Mouse (Mus musculus): Measurements from ENCODE around the gene Kif24. TPM values are rescaled to one million over a fixed set of nuclear protein-coding genes. Genes with fewer than 3 reads are reported as not detected.
A peak's percentile ranks its signal among the peaks of the same experiment; 100 is the strongest.
"Not testable (repeated sequence)": the region's sequence is repeated elsewhere in the genome, so short reads cannot be mapped to it uniquely, and the experiment has no call there.

Kif24 gene
- polyA plus RNA-seq, 1 experiment from 2014 or later, result 1.4 TPM

- no peaks in the 10 kb centered on the region for H3K36me3 ChIP-seq (ENCODE audit: inconsistent target)
- H3K79me2 ChIP-seq (ENCODE audit: inconsistent target), result no peaks in the 10 kb centered on the region
- no peak overlapping the region for H3K27ac ChIP-seq
- H3K4me3 ChIP-seq (ENCODE audit: inconsistent target), result no peak overlapping the region
- 94% methylated on average over 5 of the region's 5 CpGs for WGBS (ENCODE audit: missing documents)
Observed at GRCm38 (mm10) chr4:41470684-41471383, 6.1 kb upstream of the Kif24 start.

- Histone ChIP-seq H3K27ac (no peak overlapping the region), H3K36me3 (ENCODE audit: inconsistent target) (no peaks in the 10 kb centered on the region), H3K4me3 (ENCODE audit: inconsistent target) (no peak overlapping the region), H3K79me2 (ENCODE audit: inconsistent target) (no peaks in the 10 kb centered on the region)
- WGBS (ENCODE audit: missing documents), result 98% methylated on average over 7 of the region's 7 CpGs
Observed at GRCm38 (mm10) chr4:41470051-41470683, 5.5 kb upstream of the Kif24 start.

DNA sequence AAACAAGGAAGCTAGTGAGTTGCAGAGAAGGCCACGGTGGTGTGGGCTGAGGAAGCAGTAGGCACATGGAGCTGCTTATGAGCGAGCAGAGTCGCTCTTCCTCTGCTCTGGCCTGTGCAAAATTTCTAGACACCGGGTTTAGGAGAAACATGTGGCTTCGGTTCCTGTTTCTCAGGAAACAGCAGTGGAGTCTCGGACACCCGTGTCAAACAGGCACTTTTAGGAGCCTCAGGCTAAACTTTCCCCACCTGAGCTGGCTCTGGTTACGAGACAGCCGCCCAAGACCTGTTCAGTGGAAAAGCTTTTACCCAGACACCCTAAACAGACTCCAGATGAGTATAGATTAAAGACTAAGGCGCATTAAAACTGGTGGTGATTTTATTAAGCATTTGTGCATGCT lies 4.5 kb upstream of the Kif24 start:
- 37% methylated on average over 10 of the region's 10 CpGs for WGBS (ENCODE audit: missing documents)
- Histone ChIP-seq H3K4me3 (ENCODE audit: inconsistent target) (no peak overlapping the region), H3K27ac (0 out of 2 replicates have a peak overlapping the region, but pooled peaks have one; percentile 25), H3K79me2 (ENCODE audit: inconsistent target) (no peaks in the 10 kb centered on the region), H3K36me3 (ENCODE audit: inconsistent target) (no peaks in the 10 kb centered on the region)

DNA sequence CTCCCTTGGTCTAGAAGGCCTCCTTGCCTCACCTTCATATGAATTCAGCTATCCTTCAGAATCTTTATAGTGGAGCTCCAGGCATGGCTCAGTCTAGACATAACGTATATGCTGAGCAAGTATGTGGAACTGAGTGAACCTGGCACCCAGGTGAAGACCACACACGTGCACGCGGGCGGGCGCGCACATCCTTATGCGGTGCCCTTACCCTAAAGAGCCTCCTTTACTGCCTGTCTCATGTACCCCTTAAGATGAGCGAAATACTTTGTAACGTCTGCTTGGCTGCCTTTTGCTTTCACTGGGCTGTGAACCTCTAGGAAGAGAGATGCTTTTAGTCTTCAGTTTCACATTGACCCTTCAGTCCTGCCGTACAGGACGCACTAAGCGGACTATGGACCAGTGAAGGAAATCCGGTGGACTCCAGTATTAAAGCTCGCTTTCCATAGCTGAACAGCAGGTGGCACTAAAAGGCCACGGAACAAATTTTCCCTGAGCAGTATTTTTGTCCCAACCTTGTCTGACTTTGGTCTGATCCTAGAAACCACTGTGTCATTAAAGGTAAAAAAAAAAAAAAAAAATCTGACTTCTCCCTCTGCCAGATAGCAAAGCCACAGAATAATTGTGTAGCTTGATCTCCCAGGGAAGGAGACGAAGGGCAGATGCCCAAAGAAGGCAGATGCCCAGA lies 3.9 kb upstream of the Kif24 start:
- Histone ChIP-seq H3K36me3 (ENCODE audit: inconsistent target) (no peaks in the 10 kb centered on the region), H3K79me2 (ENCODE audit: inconsistent target) (peaks cover 4% of the 10 kb centered on the region; the same call in 1 of the 2 replicates), H3K27ac (0 out of 2 replicates have a peak overlapping the region, but pooled peaks have one; percentile 25), H3K4me3 (ENCODE audit: inconsistent target) (no peak overlapping the region)
- 45% methylated on average over 16 of the region's 17 CpGs for WGBS (ENCODE audit: missing documents)

DNA sequence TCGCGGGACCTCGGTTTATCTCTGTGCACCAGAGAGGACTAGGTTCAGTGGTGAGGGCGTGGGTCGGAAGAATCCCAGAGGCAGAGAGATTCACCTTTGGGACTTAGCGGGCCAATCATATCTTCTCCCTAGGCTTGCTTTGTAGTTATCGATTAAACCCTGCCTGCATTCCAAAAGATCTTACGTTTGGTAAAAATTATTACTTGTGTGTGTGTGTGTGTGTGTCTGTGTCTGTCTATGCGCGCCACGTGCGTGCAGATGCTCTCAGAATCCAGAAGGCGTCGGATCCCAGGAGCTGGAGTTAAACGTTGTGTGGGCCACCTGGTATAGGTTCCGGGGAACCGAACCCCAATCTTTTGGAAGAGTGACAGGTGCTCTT lies 589 bp upstream of the Kif24 start:
- Histone ChIP-seq H3K36me3 (ENCODE audit: inconsistent target) (no peaks in the 10 kb centered on the region), H3K4me3 (ENCODE audit: inconsistent target) (peak overlapping the region; percentile 76), H3K27ac (peak overlapping the region; percentile 28; the same call in 1 of the 2 replicates), H3K79me2 (ENCODE audit: inconsistent target) (peaks cover 34% of the 10 kb centered on the region)
- WGBS (ENCODE audit: missing documents), result 18% methylated on average over 17 of the region's 17 CpGs

DNA sequence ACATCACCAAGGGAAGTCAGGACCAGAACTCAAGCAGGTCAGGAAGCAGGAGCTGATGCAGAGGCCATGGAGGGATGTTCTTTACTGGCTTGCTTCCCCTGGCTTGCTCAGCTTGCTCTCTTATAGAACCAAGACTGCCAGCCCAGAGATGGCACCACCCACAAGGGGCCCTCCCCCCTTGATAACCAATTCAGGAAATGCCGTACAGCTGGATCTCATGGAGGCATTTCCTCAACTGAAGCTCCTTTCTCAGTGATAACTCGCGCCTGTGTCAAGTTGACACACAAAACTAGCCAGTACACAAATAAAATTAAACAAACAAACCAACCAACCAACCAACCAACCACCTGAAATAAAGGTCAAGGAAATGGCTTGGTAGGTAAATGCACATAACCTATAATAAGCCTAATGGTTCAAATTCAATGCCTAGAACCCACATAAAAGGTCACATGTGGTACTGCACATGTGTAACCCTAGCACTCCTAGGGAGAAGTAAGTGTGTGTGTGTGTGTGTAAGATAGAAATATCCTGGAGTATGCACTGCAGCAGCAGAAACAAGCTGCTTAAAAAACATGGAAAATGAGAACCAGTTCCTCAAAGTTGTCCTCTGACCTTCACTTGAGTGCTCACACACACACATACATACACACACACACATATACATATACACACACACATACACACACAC lies 1.5 kb downstream of the Kif24 start:
- WGBS (ENCODE audit: missing documents), result 25% methylated on average over 3 of the region's 3 CpGs
- H3K4me3 ChIP-seq (ENCODE audit: inconsistent target), result peak overlapping the region; percentile 67; the same call in 1 of the 2 replicates
- H3K36me3 ChIP-seq (ENCODE audit: inconsistent target), result not testable (repeated sequence)
- H3K79me2 ChIP-seq (ENCODE audit: inconsistent target), result peaks cover 36% of the 10 kb centered on the region
- peak overlapping the region; percentile 69 for H3K27ac ChIP-seq

GRCm38 (mm10) chr4:41460690-41461089 lies 4.0 kb downstream of the Kif24 start:
- WGBS (ENCODE audit: missing documents), result 100% methylated on average over 1 of the region's 1 CpGs
- Histone ChIP-seq H3K4me3 (ENCODE audit: inconsistent target) (no peak overlapping the region), H3K79me2 (ENCODE audit: inconsistent target) (peaks cover 36% of the 10 kb centered on the region), H3K27ac (no peak overlapping the region), H3K36me3 (ENCODE audit: inconsistent target) (no peaks in the 10 kb centered on the region)

- Histone ChIP-seq H3K4me3 (ENCODE audit: inconsistent target) (no peak overlapping the region), H3K36me3 (ENCODE audit: inconsistent target) (no peaks in the 10 kb centered on the region), H3K79me2 (ENCODE audit: inconsistent target) (no peaks in the 10 kb centered on the region), H3K27ac (no peak overlapping the region)
- 91% methylated on average over 3 of the region's 3 CpGs for WGBS (ENCODE audit: missing documents)
Observed at GRCm38 (mm10) chr4:41447595-41447994, 17.1 kb downstream of the Kif24 start.

DNA sequence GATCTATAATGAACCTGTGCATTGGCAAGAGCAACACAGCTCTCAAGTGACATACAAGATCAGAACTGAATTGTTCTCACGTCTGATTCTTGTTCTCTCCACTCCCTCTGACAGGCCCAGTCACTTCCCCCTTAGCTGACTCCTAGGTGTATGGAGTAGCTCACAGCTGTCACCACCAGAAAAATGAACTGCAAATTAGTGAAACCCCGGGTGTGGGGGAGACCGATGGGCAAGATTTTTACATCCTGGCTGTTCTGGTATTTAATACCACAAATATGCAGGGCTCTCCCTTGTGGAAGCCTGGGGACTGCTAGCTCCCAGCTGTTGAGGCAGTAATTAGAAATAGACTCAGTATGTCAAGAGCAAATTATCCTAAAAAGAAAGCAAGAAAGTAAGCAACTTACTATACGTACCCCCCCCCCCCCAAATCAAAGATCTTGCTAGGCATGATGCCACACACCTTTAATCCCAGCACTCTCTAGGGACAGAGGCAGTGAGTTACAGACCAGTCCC lies 21.8 kb downstream of the Kif24 start:
- Histone ChIP-seq H3K4me3 (ENCODE audit: inconsistent target) (no peak overlapping the region), H3K27ac (no peak overlapping the region), H3K36me3 (ENCODE audit: inconsistent target) (no peaks in the 10 kb centered on the region), H3K79me2 (ENCODE audit: inconsistent target) (no peaks in the 10 kb centered on the region)
- WGBS (ENCODE audit: missing documents), result 47% methylated on average over 4 of the region's 4 CpGs

- WGBS (ENCODE audit: missing documents), result 97% methylated on average over 5 of the region's 5 CpGs
- Histone ChIP-seq H3K79me2 (ENCODE audit: inconsistent target) (no peaks in the 10 kb centered on the region), H3K36me3 (ENCODE audit: inconsistent target) (no peaks in the 10 kb centered on the region), H3K4me3 (ENCODE audit: inconsistent target) (no peak overlapping the region), H3K27ac (no peak overlapping the region)
Observed at GRCm38 (mm10) chr4:41438931-41439330, 25.8 kb downstream of the Kif24 start.

DNA sequence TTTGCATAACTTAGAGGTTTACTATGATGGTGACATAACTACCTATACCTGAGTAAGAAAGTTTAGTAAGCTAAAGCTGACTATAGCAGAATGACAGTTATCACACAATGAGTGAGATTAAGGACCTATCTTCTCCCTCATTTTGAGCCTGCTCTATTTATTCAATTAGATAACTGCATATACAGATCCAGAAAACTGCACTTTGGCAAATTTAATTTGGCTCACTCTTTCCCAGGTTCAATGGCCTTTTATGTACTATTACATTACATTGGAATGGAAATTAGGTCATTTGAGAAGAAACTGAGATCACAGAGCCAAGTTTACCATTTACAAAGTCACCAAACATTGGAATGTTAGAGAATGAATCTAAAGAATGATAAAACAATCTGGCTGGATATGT lies 47.7 kb downstream of the Kif24 start:
- no peaks in the 10 kb centered on the region for H3K36me3 ChIP-seq (ENCODE audit: inconsistent target)
- no peak overlapping the region for H3K4me3 ChIP-seq (ENCODE audit: inconsistent target)
- no peaks in the 10 kb centered on the region for H3K79me2 ChIP-seq (ENCODE audit: inconsistent target)
- H3K27ac ChIP-seq, result no peak overlapping the region

DNA sequence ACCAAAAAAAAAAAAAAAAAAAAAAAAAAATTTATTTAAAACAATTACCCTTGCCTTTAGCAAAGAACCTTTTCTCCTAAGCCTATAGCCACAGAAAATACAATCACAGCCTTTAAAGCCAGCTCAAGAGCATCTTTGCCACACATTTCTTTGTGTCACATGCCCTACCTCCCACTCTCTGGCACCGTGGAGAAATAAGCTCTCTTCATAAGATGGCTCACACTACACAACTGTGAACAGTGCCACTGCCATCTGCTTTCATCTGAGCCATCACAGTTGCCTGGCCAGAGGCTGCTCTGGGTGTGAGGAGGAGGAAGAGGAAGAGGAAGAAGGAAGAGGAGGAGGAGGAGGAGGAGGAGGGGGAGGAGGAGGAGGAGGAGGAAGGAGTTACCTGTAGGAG lies 55.3 kb downstream of the Kif24 start:
- Histone ChIP-seq H3K36me3 (ENCODE audit: inconsistent target) (no peaks in the 10 kb centered on the region), H3K4me3 (ENCODE audit: inconsistent target) (no peak overlapping the region), H3K79me2 (ENCODE audit: inconsistent target) (no peaks in the 10 kb centered on the region), H3K27ac (no peak overlapping the region)
- WGBS (ENCODE audit: missing documents), result 100% methylated on average over 1 of the region's 1 CpGs

DNA sequence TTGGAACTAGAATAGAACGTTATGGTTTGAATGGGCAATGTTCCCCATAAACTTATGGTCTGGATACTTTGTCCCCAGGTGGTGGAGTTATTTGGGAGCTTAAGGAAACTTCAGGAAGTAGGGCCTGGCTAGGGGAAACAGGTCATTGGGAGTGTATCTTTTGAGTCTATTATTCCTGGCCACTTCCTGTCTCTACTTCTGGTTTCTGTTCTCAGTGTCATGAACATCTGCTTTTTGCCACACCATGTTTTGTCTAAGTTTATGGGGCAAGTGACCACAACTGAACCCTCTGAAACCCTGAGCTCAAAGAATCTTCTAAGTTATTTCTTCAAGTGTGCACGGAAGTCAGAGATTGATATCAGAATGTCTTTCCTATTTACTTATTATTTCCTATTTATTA lies 57.3 kb downstream of the Kif24 start:
- H3K27ac ChIP-seq, result no peak overlapping the region
- 90% methylated on average over 2 of the region's 2 CpGs for WGBS (ENCODE audit: missing documents)
- no peak overlapping the region for H3K4me3 ChIP-seq (ENCODE audit: inconsistent target)
- no peaks in the 10 kb centered on the region for H3K79me2 ChIP-seq (ENCODE audit: inconsistent target)
- no peaks in the 10 kb centered on the region for H3K36me3 ChIP-seq (ENCODE audit: inconsistent target)

GRCm38 (mm10) chr4:41406597-41406996 lies 58.1 kb downstream of the Kif24 start:
- Histone ChIP-seq H3K27ac (no peak overlapping the region), H3K4me3 (ENCODE audit: inconsistent target) (no peak overlapping the region), H3K79me2 (ENCODE audit: inconsistent target) (no peaks in the 10 kb centered on the region), H3K36me3 (ENCODE audit: inconsistent target) (no peaks in the 10 kb centered on the region)
- 92% methylated on average over 9 of the region's 9 CpGs for WGBS (ENCODE audit: missing documents)
